ENCODE assay signal across 19 mouse cellular contexts in genomic region chr13:104982781-104983353, GRCm38 (mm10).
DNase-seq lines count a peak whose midpoint lies in the region; ATAC-seq lines count a peak whose summit lies in the region.
"Had no signal": no experiment of that assay in that cellular context is flagged by ENCODE, and none has a peak within 500 bp of the region (broad histone marks: within the 10 kb centered on the region; RNA-seq: fewer than 3 reads in every experiment).

No protein-coding gene starts in this region.

- ATAC-seq in midbrain, embryonic 15.5 days (replicated peaks) = no peak
- no peak for ATAC-seq in megakaryocyte, adult 5-6 weeks (ENCODE audit: poor library complexity, severe bottlenecking)
- ATAC-seq: intestine, embryonic 15.5 days; midbrain, embryonic 13.5 days had no signal

- no peaks in the 10 kb centered on the region for H3K36me3 ChIP-seq in midbrain, embryonic 15.5 days (replicated peaks)
- no peaks in the 10 kb centered on the region for H3K36me3 ChIP-seq in midbrain, embryonic 10.5 days
- H3K36me3 ChIP-seq: G1E; intestine, embryonic 15.5 days; limb, embryonic 12.5 days; liver, embryonic 15.5 days; neural tube, embryonic 12.5 days had no signal

- 80% methylated on average over 10 of the region's 10 CpGs for WGBS in midbrain, embryonic 15.5 days
- WGBS in midbrain, embryonic 10.5 days = 90% methylated on average over 10 of the region's 10 CpGs

- no peaks in the 10 kb centered on the region for H3K9me3 ChIP-seq in midbrain, embryonic 15.5 days
- no peaks in the 10 kb centered on the region for H3K9me3 ChIP-seq in midbrain, embryonic 10.5 days (replicated peaks)
- H3K9me3 ChIP-seq: G1E; intestine, embryonic 15.5 days; limb, embryonic 12.5 days; liver, embryonic 15.5 days; midbrain, embryonic 13.5 days; neural tube, embryonic 12.5 days had no signal

- H3K27me3 ChIP-seq in midbrain, embryonic 15.5 days (replicated peaks) = no peaks in the 10 kb centered on the region
- H3K27me3 ChIP-seq in midbrain, embryonic 10.5 days (ENCODE audit: low read depth, poor library complexity, severe bottlenecking) = no peaks in the 10 kb centered on the region
- H3K27me3 ChIP-seq: heart, embryonic 13.5 days; intestine, embryonic 15.5 days; limb, embryonic 12.5 days; liver, embryonic 15.5 days; midbrain, embryonic 13.5 days; neural tube, embryonic 12.5 days had no signal

- peak; percentile 61 to 69 for DNase-seq in frontal cortex, postnatal 36 days (ENCODE audit: low spot score in 2 of 2)
- no peak for DNase-seq in frontal cortex, postnatal 25 days (ENCODE audit: low spot score in 2 of 2)
- no peak for DNase-seq in midbrain, embryonic 10.5 days (ENCODE audit: low spot score)
- DNase-seq in cerebellum, adult 9-10 months = peak; percentile 87
- DNase-seq in right cerebral cortex, postnatal 36 days (ENCODE audit: low spot score in 2 of 2) = peak; percentile 57 to 71
- no peak for DNase-seq in kidney, adult 18-20 months
- DNase-seq: gastrocnemius, postnatal 14 days; kidney, postnatal 10 days; lung, postnatal 14 days; thymus, adult 2 months had no signal

- no peak overlapping the region for H3K4me3 ChIP-seq in midbrain, embryonic 15.5 days
- no peak overlapping the region for H3K4me3 ChIP-seq in midbrain, embryonic 10.5 days
- H3K4me3 ChIP-seq: heart, embryonic 13.5 days; intestine, embryonic 15.5 days; limb, embryonic 12.5 days; liver, embryonic 15.5 days; midbrain, embryonic 13.5 days; neural tube, embryonic 12.5 days had no signal

- no peaks in the 10 kb centered on the region for H3K4me1 ChIP-seq in midbrain, embryonic 15.5 days
- no peaks in the 10 kb centered on the region for H3K4me1 ChIP-seq in midbrain, embryonic 10.5 days
- H3K4me1 ChIP-seq: intestine, embryonic 15.5 days; limb, embryonic 12.5 days; liver, embryonic 15.5 days; midbrain, embryonic 13.5 days; neural tube, embryonic 12.5 days had no signal

- 0 out of 2 replicates have a peak overlapping the region, but pooled peaks have one; percentile 9 for H3K27ac ChIP-seq in midbrain, embryonic 15.5 days
- H3K27ac ChIP-seq in midbrain, embryonic 10.5 days (replicated peaks) = no peak overlapping the region
- H3K27ac ChIP-seq: heart, embryonic 13.5 days; intestine, embryonic 15.5 days; limb, embryonic 12.5 days; liver, embryonic 15.5 days; midbrain, embryonic 13.5 days; neural tube, embryonic 12.5 days had no signal

- no peak overlapping the region for H3K4me2 ChIP-seq in midbrain, embryonic 15.5 days
- H3K4me2 ChIP-seq: heart, embryonic 13.5 days; intestine, embryonic 15.5 days; limb, embryonic 12.5 days; liver, embryonic 15.5 days; midbrain, embryonic 13.5 days; neural tube, embryonic 12.5 days had no signal

- no peak overlapping the region for H3K9ac ChIP-seq in midbrain, embryonic 15.5 days
- H3K9ac ChIP-seq: heart, embryonic 13.5 days; intestine, embryonic 15.5 days; limb, embryonic 12.5 days; liver, embryonic 15.5 days; midbrain, embryonic 13.5 days; neural tube, embryonic 12.5 days had no signal

Comparison
In these comparisons a context has a peak if more than half of its experiments do, and no peak if none do; other contexts are left out.
1. DNase-seq: peak in frontal cortex, postnatal 36 days (2 of 2), cerebellum, adult 9-10 months (single experiment) and right cerebral cortex, postnatal 36 days (2 of 2); none in frontal cortex, postnatal 25 days (0 of 2), midbrain, embryonic 10.5 days (single experiment) and kidney, adult 18-20 months (single experiment).